Mouse (Mus musculus) cortical plate, adult 2 months (tissue): ENCODE results near the gene Retreg3. TPM values are rescaled to one million over a fixed set of nuclear protein-coding genes. Genes with fewer than 3 reads are reported as not detected.

Experiments
- H3K27ac ChIP-seq: fragments of 200-500 bp; 2 replicates; pipeline ENCODE4 v1.5.1; 2012; ENCODE audit warnings: low read length, control low read depth, inconsistent platforms; ENCODE audit not compliant: insufficient read depth
- H3K4me1 ChIP-seq: fragments of 200-500 bp; 2 replicates; pipeline ENCODE4 v1.6.1; 2011; ENCODE audit warnings: low read length; ENCODE audit not compliant: control insufficient read depth, insufficient read depth
- H3K4me3 ChIP-seq: fragments of 200-500 bp; 2 replicates; pipeline ENCODE4 v1.5.1; 2011; ENCODE audit warnings: mild to moderate bottlenecking, low read length, control low read depth; ENCODE audit not compliant: insufficient read depth
- CTCF ChIP-seq: fragments of 200-500 bp; IDR thresholded peaks from 2 replicates; pipeline ENCODE4 v1.5.1; 2011; ENCODE audit warnings: mild to moderate bottlenecking, control low read depth, low read length; ENCODE audit not compliant: insufficient read depth; ENCODE audit errors: extremely low read depth
- POLR2A ChIP-seq: fragments of 200-500 bp; IDR thresholded peaks from 2 replicates; pipeline ENCODE4 v1.6.1; 2011; ENCODE audit warnings: mild to moderate bottlenecking, low read length, control low read depth; ENCODE audit not compliant: insufficient read depth; ENCODE audit errors: extremely low read depth
- polyA plus RNA-seq: library from polyadenylated mRNA; depleted of rRNA; stranded (reverse); fragments of >200 nt; gene quantifications from 2 replicates; pipeline ENCODE4 v1.2.3, GENCODE M21; 2012

The Retreg3 gene
- polyA plus RNA-seq, 1 experiment = 65.7 TPM

GRCm38 (mm10) chr11:101120545-101121188 is 974 bp upstream of the Retreg3 start:
- TF ChIP-seq POLR2A = no peak
- TF ChIP-seq CTCF = no peak
- Histone ChIP-seq H3K27ac (0 out of 2 replicates have a peak overlapping the region, but pooled peaks have one; percentile 3), H3K4me3 (peak overlapping the region; percentile 52), H3K4me1 (peaks cover 4% of the 10 kb centered on the region; the same call in 1 of the 2 replicates)

GRCm38 (mm10) chr11:101119131-101119760 is 447 bp downstream of the Retreg3 start:
- H3K4me3 ChIP-seq = peak overlapping the region; percentile 52
- H3K27ac ChIP-seq = peak overlapping the region; percentile 69
- TF ChIP-seq CTCF = no peak
- no peak for TF ChIP-seq POLR2A
- peaks cover 4% of the 10 kb centered on the region; the same call in 1 of the 2 replicates for H3K4me1 ChIP-seq

GRCm38 (mm10) chr11:101118105-101118504 is 1.6 kb downstream of the Retreg3 start:
- Histone ChIP-seq H3K4me3 (peak overlapping the region; percentile 7; the same call in 1 of the 2 replicates), H3K27ac (no peak overlapping the region), H3K4me1 (peaks cover 5% of the 10 kb centered on the region; the same call in 1 of the 2 replicates)
- no peak for TF ChIP-seq CTCF
- no peak for TF ChIP-seq POLR2A

- no peak overlapping the region for H3K4me3 ChIP-seq
- peak overlapping the region; percentile 78 for H3K27ac ChIP-seq
Observed at GRCm38 (mm10) chr11:101115564-101115963, 4.1 kb downstream of the Retreg3 start.

GRCm38 (mm10) chr11:101112186-101112585 is 7.5 kb downstream of the Retreg3 start:
- Histone ChIP-seq H3K4me3 (no peak overlapping the region), H3K27ac (no peak overlapping the region), H3K4me1 (peaks cover 5% of the 10 kb centered on the region; the same call in 1 of the 2 replicates)
- no peak for TF ChIP-seq CTCF
- no peak for TF ChIP-seq POLR2A

More at GRCm38 (mm10) chr11:101115564-101115963, 4.1 kb downstream of the Retreg3 start:
- H3K4me1 ChIP-seq = peaks cover 6% of the 10 kb centered on the region; the same call in 1 of the 2 replicates
- no peak for TF ChIP-seq CTCF

- no peak overlapping the region for H3K27ac ChIP-seq
- H3K4me1 ChIP-seq = peaks cover 5% of the 10 kb centered on the region; the same call in 1 of the 2 replicates
- TF ChIP-seq POLR2A = no peak
- TF ChIP-seq CTCF = no peak
- H3K4me3 ChIP-seq = no peak overlapping the region
Observed at GRCm38 (mm10) chr11:101111178-101111577, 8.5 kb downstream of the Retreg3 start.

GRCm38 (mm10) chr11:101110708-101111107 is 9.0 kb downstream of the Retreg3 start:
- TF ChIP-seq CTCF (no peak), POLR2A (no peak)
- H3K4me3 ChIP-seq = no peak overlapping the region
- peaks cover 5% of the 10 kb centered on the region; the same call in 1 of the 2 replicates for H3K4me1 ChIP-seq

GRCm38 (mm10) chr11:101109351-101109750 is 10.3 kb downstream of the Retreg3 start:
- TF ChIP-seq POLR2A = no peak
- TF ChIP-seq CTCF = no peak
- Histone ChIP-seq H3K4me1 (peaks cover 5% of the 10 kb centered on the region; the same call in 1 of the 2 replicates), H3K4me3 (no peak overlapping the region), H3K27ac (no peak overlapping the region)

More at GRCm38 (mm10) chr11:101110708-101111107, 9.0 kb downstream of the Retreg3 start:
- no peak overlapping the region for H3K27ac ChIP-seq

GRCm38 (mm10) chr11:101103011-101103410 is 16.7 kb downstream of the Retreg3 start:
- no peak for TF ChIP-seq POLR2A
- no peak for TF ChIP-seq CTCF
- Histone ChIP-seq H3K4me1 (no peaks in the 10 kb centered on the region), H3K4me3 (no peak overlapping the region), H3K27ac (no peak overlapping the region)
